Mouse (Mus musculus): ENCODE results near the gene Vmn1r11. TPM values are rescaled to one million over a fixed set of nuclear protein-coding genes. Genes with fewer than 3 reads are reported as not detected.

The Vmn1r11 gene
- polyA plus RNA-seq (2014; fragmentation: Illumina TruSeq; extraction: RNeasy Lipid Tissue Mini Kit (QIAGEN cat#74804); ENCODE audit: insufficient read depth, low read depth, low replicate concordance) = not detected

GRCm38 (mm10) chr6:57133155-57133554, at the start of gene Vmn1r11:
Gene Vmn1r11 (plus strand): TSS chr6:57133455.

DNA sequence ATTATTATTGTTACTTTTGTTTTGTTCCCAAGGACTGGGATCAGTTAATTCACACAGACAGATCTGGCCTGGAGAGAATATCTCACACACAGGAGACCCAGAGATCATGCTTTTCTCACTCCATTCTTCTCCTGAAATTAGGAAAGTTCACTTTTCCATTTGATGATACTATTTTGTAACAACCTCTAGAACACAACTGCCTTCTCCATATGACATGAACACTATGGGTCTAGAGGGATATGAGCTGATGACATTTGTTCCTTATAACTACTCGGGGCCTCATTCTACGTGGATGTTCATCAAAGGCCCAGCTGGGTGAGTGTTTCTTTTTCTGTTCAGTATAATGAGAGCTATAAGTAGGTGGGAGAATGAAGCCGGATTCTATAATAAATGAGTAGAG, 24.1 kb upstream of the Vmn1r11 start, which contains the start of gene Vmn1r10:
Gene Vmn1r10, plus strand, starts transcription at position 301 of the 400 bp plus-strand sequence.

GRCm38 (mm10) chr6:57156619-57157018, 23.4 kb downstream of the Vmn1r11 start, which contains the start of gene Vmn1r12:
Gene Vmn1r12 (plus strand): TSS chr6:57156919.

Other genes with a start within 250 kb of the Vmn1r11 start
- 25.7 TPM for gene Nt5c3, start 209.5 kb upstream of the Vmn1r11 start, polyA plus RNA-seq (2014; fragmentation: Illumina TruSeq; extraction: RNeasy Lipid Tissue Mini Kit (QIAGEN cat#74804); ENCODE audit: insufficient read depth, low read depth, low replicate concordance)
- 0.22 TPM for gene Vmn1r4, start 209.4 kb upstream of the Vmn1r11 start, polyA plus RNA-seq (2014; fragmentation: Illumina TruSeq; extraction: RNeasy Lipid Tissue Mini Kit (QIAGEN cat#74804); ENCODE audit: insufficient read depth, low read depth, low replicate concordance)
- gene Vmn1r5, start 163.2 kb upstream of the Vmn1r11 start, polyA plus RNA-seq (2014; fragmentation: Illumina TruSeq; extraction: RNeasy Lipid Tissue Mini Kit (QIAGEN cat#74804); ENCODE audit: insufficient read depth, low read depth, low replicate concordance) = not detected
- gene Vmn1r6, start 136.2 kb upstream of the Vmn1r11 start, polyA plus RNA-seq (2014; fragmentation: Illumina TruSeq; extraction: RNeasy Lipid Tissue Mini Kit (QIAGEN cat#74804); ENCODE audit: insufficient read depth, low read depth, low replicate concordance) = not detected
- gene Vmn1r7, start 108.1 kb upstream of the Vmn1r11 start, polyA plus RNA-seq (2014; fragmentation: Illumina TruSeq; extraction: RNeasy Lipid Tissue Mini Kit (QIAGEN cat#74804); ENCODE audit: insufficient read depth, low read depth, low replicate concordance) = not detected
- gene Vmn1r8, start 101.2 kb upstream of the Vmn1r11 start, polyA plus RNA-seq (2014; fragmentation: Illumina TruSeq; extraction: RNeasy Lipid Tissue Mini Kit (QIAGEN cat#74804); ENCODE audit: insufficient read depth, low read depth, low replicate concordance) = not detected
- gene Vmn1r9, start 66.7 kb upstream of the Vmn1r11 start, polyA plus RNA-seq (2014; fragmentation: Illumina TruSeq; extraction: RNeasy Lipid Tissue Mini Kit (QIAGEN cat#74804); ENCODE audit: insufficient read depth, low read depth, low replicate concordance) = not detected
- gene Vmn1r10, start 24.0 kb upstream of the Vmn1r11 start, polyA plus RNA-seq (2014; fragmentation: Illumina TruSeq; extraction: RNeasy Lipid Tissue Mini Kit (QIAGEN cat#74804); ENCODE audit: insufficient read depth, low read depth, low replicate concordance) = not detected
- not detected for gene Vmn1r12, start 23.5 kb downstream of the Vmn1r11 start, polyA plus RNA-seq (2014; fragmentation: Illumina TruSeq; extraction: RNeasy Lipid Tissue Mini Kit (QIAGEN cat#74804); ENCODE audit: insufficient read depth, low read depth, low replicate concordance)
- gene Vmn1r13, start 69.8 kb downstream of the Vmn1r11 start, polyA plus RNA-seq (2014; fragmentation: Illumina TruSeq; extraction: RNeasy Lipid Tissue Mini Kit (QIAGEN cat#74804); ENCODE audit: insufficient read depth, low read depth, low replicate concordance) = not detected
- not detected for gene Vmn1r14, start 98.2 kb downstream of the Vmn1r11 start, polyA plus RNA-seq (2014; fragmentation: Illumina TruSeq; extraction: RNeasy Lipid Tissue Mini Kit (QIAGEN cat#74804); ENCODE audit: insufficient read depth, low read depth, low replicate concordance)
- not detected for gene Vmn1r15, start 124.5 kb downstream of the Vmn1r11 start, polyA plus RNA-seq (2014; fragmentation: Illumina TruSeq; extraction: RNeasy Lipid Tissue Mini Kit (QIAGEN cat#74804); ENCODE audit: insufficient read depth, low read depth, low replicate concordance)
- not detected for gene Vmn1r16, start 196.0 kb downstream of the Vmn1r11 start, polyA plus RNA-seq (2014; fragmentation: Illumina TruSeq; extraction: RNeasy Lipid Tissue Mini Kit (QIAGEN cat#74804); ENCODE audit: insufficient read depth, low read depth, low replicate concordance)
- gene Vmn1r17, start 230.3 kb downstream of the Vmn1r11 start, polyA plus RNA-seq (2014; fragmentation: Illumina TruSeq; extraction: RNeasy Lipid Tissue Mini Kit (QIAGEN cat#74804); ENCODE audit: insufficient read depth, low read depth, low replicate concordance) = not detected